Mouse (Mus musculus): ENCODE data around the gene Fbxo8.

The Fbxo8 gene

DNA sequence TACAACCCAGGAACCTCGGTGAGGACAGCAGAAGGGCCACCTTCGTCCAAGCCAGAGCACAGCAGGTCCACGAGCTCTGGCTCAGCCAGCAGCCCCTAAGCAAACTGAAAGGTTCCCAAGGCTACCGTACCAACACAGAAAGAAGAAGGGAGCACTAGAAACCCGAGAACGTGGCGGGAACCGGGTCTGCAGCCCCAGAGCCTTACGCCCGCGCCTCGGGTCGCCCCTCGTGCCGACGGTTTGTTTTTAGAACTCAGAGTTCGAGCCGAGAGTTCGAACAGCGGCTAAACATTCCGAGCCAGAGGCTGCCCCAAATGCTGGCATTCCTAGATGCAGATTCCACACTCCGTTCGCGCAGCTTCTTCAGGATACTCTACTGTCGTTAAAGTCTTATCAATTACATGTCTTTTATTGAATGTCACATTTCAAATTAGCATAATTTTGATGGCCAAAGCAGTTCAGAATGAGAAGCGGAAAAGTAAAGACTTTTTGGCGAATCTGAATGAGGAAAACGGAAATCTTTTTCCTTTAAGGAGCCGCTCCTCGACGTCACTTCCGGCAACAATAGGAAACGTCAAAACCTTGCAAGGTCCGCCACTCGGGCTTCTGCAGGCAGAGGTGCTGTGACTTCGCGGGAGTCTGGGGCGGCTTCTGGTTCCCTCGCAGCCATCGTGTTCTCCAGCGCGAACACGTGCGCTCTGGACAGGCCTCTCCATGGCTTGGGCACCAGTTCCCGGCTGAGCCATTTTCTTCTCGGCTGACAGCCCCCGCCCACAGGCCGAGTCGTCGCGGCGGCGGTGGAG is at the start of gene Fbxo8, which contains the start of gene Cep44:
Gene Fbxo8 (plus strand): TSS at position 533 of the 803 bp plus-strand sequence.
Gene Cep44 (minus strand): TSS at position 490 of the 803 bp plus-strand sequence.
- DNase-seq, result peak; percentile 76

DNA sequence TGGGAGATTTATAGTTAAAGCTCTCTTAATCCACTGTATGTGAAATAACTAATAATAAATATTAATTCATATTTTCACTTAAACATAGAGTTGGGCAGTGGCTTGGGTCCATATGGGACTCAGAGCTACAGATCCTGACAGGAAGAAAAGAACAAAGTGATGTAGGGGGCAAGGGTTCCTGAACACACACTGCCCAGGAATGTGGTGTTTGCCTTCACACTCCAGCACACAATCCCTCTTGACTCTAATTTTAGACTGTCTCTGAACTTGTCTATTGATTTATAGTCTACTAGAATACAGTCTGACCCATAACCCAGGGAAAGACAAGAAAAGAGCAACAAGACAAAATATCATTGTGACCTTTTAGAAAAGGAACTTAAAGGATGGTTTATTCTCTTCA is 49.0 kb upstream of the Fbxo8 start:
- no peak for DNase-seq

DNA sequence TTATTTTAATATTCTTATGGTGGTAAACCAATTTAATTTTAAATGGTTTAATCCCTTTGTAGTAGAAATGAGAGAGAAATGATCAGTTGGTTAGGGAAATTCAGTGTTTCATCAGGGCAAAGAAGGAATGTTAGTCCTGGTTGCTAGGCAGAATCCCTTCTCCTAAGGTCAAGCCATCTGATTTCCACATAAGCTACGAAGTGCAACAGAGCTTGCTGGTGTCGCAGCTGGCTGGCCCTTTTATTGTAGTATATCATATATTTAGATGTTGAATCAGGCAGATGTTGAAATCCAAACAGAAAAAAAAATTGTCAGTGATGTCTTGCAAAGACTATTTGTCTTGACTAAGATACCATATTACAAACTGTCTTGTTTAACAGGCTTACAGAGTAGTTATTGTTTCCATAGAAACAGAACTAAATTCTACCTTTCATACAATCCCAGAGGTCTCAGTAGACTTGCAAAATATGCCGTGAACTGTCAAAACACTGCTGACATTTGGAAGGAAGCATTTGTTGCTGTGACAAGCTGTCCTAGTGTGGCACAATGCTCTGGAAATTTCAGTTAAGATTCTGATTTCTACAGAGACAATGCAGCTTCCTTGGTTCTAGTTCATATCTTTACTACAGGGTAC is 42.5 kb upstream of the Fbxo8 start:
- no peak for DNase-seq

DNA sequence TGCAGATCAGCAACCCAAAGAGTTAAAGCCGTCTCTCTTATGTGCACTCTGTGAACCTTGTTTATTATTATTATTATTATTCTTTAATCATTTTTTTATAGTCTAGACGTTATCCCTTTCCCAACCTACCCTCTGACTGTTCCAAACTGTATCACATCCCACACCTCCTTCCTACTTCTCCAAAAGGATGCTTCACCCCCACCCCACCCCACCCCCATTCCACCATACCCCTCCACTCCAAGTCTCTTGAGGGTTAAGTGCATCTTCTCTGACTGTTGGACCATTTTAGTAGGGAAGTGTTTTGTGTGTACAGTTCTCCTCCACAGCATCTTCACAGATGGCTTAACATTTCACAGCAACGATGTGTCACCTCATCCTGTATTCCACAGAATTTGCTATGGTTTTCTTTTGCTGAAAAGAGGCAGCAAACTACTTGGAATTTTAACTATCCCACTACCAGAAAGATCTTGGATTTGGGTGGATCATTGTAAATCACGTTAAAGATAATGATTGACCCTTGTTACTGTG is 41.9 kb upstream of the Fbxo8 start:
- DNase-seq, result no peak

DNA sequence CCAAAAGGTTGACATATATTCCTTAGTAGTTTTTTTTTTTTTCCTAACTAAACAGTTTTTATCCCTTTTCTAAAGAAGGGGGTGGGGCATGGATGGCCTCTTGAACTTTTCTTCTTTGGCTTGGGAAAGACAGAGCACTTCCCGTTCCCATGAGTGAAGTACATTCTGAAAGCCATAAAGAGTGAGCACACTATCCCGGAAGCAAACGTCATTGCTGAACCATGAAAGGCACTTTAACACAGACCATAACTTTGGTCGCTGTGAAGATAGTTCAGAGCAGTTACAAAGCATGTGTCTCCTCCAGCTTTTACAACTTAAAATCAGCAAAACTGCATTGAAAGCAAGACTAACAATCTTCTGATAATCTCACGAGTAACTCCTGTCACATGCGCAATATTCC is 32.0 kb upstream of the Fbxo8 start:
- DNase-seq, result no peak

DNA sequence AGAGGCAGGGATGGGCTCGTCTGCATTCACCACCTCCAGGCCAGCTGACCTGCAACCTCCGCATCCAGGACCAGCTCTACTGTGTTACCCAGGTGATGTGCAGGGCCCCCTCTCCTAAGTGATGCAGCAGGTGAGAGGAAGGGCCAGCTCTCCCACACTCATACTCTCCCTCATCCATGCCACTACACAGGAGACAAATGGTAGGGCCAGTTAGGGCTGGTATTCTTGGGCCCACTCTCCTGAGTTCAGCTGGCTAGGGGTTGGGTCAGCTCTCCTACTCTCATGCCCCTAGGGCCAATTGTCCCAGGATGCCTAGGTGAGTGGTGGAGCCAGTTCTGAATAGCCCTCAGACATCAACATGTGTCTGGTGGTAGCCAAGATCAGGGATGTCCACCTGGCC is 30.6 kb upstream of the Fbxo8 start:
- no peak for DNase-seq

DNA sequence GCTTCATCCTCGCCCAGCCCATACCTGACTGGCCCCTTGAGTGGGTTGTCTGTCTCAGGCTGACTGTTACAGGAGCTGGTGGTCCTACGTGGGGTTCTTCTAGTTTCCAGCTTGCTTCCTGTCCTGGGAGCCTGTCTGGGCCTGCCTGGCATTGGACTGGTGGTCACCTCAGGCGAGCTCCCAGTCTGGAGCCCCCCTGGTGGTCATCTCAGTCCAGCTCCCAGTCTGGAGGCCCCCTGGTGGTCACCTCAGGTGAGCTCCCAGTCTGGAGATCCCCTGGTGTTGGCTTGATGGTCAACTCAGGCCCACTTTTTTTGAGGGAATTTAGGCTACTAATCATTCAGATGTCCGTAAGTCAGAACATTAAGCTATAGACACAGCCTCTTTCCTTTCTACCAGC is 29.8 kb upstream of the Fbxo8 start:
- DNase-seq, result no peak

DNA sequence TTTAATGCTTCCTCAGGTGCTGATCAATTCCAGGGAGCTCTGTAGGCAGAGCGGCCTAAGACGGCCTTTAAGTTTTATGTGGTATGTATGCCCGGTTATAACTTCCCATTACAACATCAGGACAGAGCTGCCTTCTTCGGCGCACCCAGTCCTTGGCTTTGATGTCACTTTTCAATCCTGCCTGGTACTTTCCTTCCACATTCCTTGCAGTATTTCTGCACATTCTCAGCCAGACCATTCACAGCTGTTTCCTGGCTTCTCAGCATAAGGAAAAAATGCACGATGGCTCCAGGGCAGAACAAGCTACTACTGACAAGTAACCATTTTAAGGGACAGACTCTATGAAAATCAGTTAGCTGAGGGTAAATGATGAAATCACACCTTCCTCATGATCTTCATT is 22.0 kb upstream of the Fbxo8 start:
- no peak for DNase-seq

DNA sequence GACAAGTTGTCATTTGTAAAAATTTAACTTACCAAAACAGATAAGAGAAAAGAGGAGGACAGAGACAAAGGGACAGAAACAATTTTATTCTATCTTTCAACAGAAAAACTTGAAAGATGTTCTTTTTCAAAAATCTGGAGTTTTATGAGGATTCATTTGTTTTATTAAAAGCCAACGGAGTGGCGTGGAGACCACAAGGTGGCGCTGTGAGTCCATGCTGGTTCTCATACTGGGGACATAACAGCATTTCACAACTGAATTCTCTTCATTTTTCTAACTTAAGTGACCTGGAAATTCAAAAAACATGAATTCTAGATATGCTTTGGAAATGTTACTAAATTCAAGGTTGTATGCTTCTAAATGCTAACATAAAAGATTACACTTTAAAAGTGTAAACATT is 20.5 kb upstream of the Fbxo8 start:
- DNase-seq, result peak; percentile 88

DNA sequence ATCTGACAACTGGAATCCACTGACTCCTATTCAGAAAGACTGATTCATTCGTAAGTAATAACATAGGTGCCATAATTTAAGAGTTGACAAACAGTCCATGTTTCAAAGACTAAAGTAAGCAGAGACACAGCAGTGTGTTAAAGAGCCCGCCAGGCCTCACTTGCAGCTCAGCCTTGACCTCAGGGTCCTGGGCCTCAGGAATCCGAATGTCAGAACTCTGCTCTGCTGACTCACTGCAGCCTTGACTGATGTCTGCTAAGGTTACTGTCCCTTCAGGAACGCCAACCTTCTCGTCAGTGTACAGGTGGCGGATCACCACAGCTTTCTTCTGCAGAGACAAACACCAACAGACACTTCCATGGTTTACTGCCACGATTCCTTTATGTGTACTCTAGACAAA is 10.2 kb upstream of the Fbxo8 start:
- DNase-seq, result no peak

DNA sequence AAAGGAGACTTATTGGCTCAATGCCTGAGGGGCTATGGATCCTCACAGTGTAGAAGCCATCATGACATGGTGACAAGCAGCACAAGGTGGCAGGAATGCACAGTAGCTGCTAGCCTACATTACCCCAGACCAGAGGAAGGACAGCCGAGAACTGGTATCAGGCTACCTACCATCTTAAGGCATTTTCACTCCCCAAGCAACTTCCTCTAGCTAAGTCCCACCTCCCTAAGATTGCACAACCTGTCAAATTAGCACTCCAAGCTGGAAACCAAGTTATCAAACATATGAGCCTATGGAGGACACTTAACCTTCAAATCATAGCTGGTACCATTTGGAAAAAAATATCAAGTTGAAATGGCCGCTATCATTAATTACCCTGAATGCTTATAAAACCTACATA is 3.0 kb upstream of the Fbxo8 start:
- DNase-seq, result no peak

DNA sequence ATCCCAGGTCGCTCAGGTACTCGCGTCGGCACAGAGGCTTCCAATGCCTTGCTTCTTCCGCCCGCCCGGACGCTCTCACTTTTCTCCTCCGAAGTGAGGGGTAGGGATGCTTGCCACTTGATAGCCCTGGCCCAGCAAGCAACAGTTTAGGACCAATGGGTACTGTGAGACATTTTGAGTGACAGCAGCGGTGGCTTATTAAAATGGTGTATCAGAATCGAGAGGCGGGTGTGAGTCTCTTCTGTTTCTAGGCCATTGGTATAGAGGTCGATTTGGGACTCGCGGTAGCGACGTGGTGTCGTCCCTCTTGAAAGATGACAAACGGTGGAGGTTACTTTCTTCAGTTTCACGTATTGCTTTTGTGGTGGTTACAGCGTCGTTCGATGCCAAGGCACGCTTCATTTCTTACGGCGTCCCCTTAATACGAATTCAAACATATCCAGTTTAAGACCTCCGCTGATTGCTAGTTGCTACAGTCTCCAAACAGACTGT is 517 bp downstream of the Fbxo8 start:
- DNase-seq, result peak; percentile 70

DNA sequence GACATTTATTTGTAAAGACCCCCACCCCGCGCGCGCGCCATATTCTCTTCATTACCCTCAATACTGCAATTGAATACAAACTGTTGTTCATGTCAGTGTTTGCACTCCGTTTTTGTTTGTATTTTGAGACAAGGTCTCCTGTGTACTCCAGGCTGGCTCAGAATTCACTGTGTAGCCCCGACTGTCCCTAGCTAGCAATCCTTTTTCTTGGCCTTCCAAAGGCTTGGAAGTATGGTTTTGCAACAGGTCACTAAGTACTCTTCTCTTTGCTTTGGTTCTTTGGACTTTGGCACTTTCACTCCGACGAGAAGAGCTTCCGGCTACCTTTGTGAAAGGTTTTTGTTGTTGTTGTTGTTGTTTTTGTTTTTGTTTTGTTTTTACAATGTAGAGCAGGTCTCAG is 1.2 kb downstream of the Fbxo8 start:
- peak; percentile 7 for DNase-seq

DNA sequence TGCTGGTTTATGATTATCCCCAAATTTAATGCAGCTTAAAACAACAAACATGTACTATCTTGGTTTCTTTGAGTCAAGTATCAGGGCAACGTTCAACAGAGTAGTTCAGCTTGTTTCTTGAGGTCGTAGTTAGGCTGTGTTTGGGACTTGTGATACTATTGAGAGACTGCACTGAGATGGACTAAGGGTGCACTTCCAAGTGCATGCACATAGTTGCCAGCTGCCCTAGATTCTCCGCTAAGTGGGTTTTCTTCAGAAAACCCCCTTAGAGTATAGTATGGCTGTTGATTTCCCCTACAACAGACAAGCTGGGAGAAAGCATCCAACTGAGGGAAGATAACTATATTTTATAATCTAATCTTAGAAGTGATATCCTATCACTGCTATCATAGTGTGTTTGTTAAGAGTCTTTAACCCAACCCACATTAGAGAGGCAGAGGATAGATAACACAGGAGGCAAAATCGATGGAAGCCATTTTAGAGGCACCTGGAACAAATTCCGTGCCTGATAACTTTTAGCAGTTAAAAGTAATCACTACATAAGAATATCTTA is 1.7 kb downstream of the Fbxo8 start:
- DNase-seq, result no peak

DNA sequence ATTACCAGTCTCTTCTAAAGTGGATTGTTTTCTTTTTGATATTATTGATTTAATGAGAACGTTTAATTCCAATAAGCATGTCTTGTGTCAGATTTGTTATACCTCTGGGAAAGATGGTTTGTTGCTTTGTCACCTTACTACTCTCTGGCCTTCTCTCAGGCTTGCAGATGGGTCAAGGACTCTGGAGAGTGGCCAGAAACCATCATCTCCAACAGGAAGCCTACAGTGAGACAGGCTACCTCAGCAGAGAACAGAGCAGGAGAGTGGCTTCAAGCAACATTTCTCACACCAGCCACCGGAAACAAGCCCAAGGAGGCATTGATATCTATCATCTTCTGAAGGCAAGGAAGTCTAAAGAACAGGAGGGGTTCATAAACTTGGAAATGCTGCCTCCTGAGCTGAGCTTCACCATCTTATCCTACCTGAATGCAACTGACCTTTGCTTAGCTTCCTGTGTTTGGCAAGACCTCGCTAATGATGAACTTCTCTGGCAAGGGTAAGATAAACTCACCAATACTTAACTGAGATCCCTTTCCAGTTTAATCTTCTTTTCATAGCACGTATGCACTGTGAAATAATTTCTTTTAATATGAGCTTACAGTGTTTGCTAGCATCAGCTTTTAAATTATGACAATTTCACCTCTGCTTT is 13.6 kb downstream of the Fbxo8 start:
- no peak for DNase-seq

DNA sequence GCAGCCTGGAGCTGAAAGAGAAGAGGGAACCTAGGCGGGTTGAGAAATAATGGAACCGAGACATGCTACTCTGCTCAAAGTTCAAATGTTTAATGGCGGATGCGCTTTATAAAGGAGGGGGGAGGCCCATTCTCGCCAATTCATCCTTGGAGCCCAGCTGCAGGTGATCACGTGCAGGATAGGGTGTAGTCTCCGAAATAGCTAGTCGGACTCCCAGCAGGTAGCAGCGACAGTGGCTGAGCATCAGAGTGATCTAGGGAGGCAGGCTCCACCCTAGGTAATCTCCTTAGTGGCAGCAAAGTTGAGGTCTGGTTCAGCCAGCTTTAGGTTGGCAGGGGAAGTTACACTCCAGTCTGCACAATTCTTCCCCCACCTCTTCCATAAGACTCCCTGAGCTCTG is 16.0 kb downstream of the Fbxo8 start:
- DNase-seq, result no peak

DNA sequence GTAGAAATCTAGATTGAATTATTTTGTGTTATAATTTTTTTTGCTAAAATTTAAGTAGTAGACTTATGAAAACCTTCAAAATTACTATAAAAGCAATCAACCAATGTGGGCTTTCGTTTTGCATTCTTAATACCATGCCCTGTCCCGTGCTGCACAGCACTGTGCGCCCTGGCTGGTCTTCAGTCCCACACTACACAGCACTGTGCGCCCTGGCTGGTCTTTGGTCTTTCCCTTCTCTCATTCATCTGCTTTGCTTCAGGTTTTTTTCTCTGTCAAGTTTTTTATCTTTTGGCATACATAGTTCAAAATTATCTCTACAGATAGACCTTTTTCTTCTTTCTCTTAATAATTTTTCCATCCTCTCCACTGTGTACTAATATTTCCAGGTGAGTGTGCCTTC is 30.0 kb downstream of the Fbxo8 start:
- DNase-seq, result peak; percentile 25

DNA sequence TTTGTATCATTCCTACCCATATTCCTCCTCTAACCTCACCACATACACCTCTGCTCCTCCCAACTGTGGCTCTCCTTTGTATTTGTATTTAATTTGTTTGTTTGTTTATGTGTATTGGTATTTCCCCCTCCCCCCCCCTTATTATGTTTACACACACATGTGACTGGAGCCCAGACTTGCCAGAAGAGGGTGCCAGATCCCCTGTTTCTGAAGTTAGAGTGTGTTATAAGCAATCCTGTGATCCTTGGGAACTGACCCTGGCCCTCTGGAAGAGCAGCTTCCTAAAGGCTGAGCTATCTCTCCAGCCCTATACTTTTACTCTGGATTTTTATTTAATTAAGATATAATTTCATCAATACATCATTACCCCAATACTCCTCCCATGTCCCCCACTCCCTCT is 32.0 kb downstream of the Fbxo8 start:
- DNase-seq, result peak; percentile 17

DNA sequence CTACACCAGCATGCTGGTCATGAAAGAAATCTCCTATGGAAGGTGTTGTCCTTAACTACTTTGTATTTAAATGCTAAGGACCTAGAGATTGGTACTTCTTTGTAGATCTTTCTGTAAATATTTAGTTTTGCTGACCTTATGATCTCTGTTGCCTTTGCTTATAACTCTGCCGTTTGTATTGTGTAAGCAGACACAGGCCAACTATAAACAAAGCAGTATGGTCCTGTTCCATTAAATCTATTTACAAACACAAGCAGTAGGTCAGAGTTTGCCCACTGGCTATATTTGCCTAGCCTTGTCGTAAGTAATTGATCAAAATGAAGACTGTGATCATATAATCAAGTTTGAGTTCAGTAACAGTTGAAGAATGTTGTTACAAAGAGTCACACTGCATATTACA is 38.1 kb downstream of the Fbxo8 start:
- no peak for DNase-seq

DNA sequence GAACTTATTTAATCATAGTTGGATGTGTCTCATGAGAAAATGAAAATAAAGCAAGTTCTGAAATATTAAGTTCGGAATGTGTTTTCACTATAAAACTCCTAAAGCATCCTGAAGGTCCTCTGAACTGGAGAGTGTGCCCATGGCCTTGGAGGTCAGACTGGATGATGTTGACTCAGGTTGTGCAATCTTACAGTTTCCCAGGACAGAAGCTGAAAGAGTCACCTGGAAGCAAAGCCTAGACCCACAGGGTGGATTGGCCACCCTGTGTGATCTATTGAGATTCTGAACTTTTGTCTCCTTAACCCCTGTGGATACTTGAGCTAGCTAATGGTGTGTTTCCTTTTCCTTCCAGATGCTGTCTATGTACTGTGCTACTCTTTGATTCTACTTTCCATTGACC is 40.2 kb downstream of the Fbxo8 start:
- no peak for DNase-seq

DNA sequence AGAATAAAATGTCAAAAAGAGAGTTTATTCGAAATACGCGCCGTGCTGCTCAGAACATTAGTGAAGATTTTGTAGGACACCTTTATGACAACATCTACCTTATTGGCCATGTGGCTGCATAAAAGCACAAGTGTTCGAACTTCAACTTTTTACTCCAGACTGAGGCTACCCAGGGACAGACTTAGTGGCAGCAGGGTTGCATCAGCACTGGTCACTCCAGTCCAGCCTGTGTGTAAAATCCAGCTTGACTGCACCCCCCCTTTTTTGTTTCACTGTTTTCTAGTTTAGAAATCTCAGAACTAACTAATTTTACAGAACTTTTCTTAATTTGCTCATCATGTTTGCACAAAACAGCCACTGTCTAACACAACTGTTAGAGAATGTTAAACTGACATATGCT is 40.6 kb downstream of the Fbxo8 start:
- no peak for DNase-seq

DNA sequence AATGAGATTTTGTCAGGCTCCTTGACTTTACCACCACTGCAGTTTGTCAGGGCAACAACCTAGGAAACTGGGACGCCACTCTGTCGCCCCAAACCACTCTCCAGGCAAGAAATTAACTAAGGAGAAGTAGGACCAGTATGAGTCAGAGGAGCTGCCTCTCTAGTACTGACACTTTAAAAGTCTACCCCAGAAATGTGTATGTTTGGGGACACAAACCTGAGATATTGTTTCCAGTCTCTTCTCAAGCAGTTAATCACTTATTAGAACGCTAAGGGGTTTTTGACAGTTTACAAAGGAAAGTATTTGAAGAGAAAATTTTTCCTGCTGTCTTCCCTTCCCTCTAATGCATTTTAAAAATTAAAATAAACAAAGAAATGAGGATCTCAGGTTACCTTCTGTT is 55.6 kb downstream of the Fbxo8 start:
- no peak for DNase-seq

DNA sequence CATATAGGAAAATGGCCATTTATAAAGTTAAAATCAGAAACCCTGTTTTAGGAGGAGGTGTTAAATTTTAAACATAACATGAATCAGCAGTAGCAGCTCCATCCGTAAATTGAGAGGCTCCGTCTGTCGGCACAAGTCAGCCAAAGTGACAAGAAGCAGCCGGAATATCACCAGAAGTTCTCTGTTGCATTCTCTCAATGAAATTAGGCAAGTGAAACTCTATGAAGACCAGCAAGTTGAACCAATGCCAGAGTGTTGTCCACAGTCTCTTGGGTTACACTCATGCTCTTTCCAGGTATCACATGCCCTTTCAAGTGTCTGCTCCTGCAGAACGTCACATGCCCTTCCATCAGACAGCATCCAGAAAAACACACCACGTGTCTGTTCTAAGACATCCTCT is 60.8 kb downstream of the Fbxo8 start:
- DNase-seq, result no peak
